Mouse (Mus musculus) mammary gland, adult 2 months (tissue): Measurements from ENCODE around the gene Zfp943. TPM values are rescaled to one million over a fixed set of nuclear protein-coding genes. Genes with fewer than 3 reads are reported as not detected.

Experiments
- polyA plus RNA-seq: library from polyadenylated mRNA; depleted of rRNA; stranded (reverse); fragments of >200 nt; gene quantifications from 2 replicates; pipeline ENCODE4 v1.2.3, GENCODE M21; 2012; ENCODE audit warnings: low replicate concordance; rRNA removed

Gene Zfp943
- 4.3 and 6.3 TPM in 2 replicates for polyA plus RNA-seq

DNA sequence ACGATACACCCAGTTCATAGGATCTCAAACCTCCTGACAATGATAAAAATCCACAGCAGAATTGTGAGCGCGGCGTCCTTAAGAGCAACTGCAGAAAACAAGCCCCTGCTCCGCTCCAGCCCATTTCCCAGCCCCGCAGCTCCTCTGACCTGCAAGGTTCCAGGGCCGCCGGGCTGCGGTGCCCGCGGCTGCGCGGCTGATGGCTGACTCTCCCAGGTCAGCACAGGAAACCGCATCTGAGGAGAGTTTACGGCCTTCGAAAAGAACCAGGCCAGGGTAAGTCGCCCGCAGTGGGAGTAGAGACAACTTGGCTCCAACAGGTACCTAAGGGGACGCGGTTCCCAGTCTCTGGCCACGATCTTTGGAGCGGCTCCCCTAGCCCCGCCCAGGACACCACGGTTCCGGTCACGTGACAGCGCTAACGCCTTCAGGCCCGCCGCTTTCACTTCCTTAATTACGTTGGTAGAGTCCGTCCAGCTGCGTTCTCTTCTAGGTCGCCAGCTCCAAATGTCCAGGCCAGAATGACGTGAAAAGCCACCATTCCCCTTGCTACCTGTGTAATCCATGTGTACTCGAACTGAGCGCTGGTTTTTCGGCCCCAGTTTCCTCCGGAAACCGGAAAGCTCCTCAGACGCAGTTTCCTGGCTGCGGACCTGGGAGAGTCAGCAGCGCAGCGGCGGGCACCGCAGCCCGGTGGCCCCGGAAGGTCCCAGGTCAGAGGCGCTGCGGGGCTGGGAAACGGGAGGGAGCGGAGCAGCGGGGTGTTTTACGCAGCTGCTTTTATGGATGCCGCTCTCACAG, at the start of gene Zfp943, which contains the start of gene Zfp942:
Gene Zfp943, plus strand, starts transcription at position 446 of the 801 bp plus-strand sequence.
Gene Zfp942, minus strand, starts transcription at position 358 of the 801 bp plus-strand sequence.

Other genes with a start within 250 kb of the Zfp943 start
- 1.5 TPM in 2 replicates for gene Zfp229, start 231.8 kb upstream of the Zfp943 start, polyA plus RNA-seq
- 0.07 and 0.17 TPM in 2 replicates for gene Zfp820, start 116.8 kb upstream of the Zfp943 start, polyA plus RNA-seq
- 0.33 and 1.3 TPM in 2 replicates for gene Zfp995, start 52.6 kb upstream of the Zfp943 start, polyA plus RNA-seq
- gene Zfp942, start 88 bp upstream of the Zfp943 start, polyA plus RNA-seq = 1.4 and 2.4 TPM in 2 replicates
- gene Zfp947, start 203.6 kb downstream of the Zfp943 start, polyA plus RNA-seq = 0.05 and 0.16 TPM in 2 replicates